Mouse (Mus musculus): ENCODE measurements around the gene Padi3.

The Padi3 gene

GRCm38 (mm10) chr4:140810458-140811260 is at the start of gene Padi3:
Gene Padi3 (minus strand): TSS chr4:140810648.
- DNase-seq (ENCODE audit: low read depth, low spot score) = peak; percentile 41

GRCm38 (mm10) chr4:140859291-140859690 is 48.8 kb upstream of the Padi3 start:
- no peak for DNase-seq (ENCODE audit: low read depth, low spot score)

GRCm38 (mm10) chr4:140857813-140858212 is 47.4 kb upstream of the Padi3 start:
- DNase-seq (ENCODE audit: low read depth, low spot score) = no peak

GRCm38 (mm10) chr4:140857041-140857440 is 46.6 kb upstream of the Padi3 start:
- no peak for DNase-seq (ENCODE audit: low read depth, low spot score)

GRCm38 (mm10) chr4:140855151-140855550 is 44.7 kb upstream of the Padi3 start:
- DNase-seq (ENCODE audit: low read depth, low spot score) = no peak

GRCm38 (mm10) chr4:140854455-140854864 is 44.0 kb upstream of the Padi3 start:
- no peak for DNase-seq (ENCODE audit: low read depth, low spot score)

- DNase-seq (ENCODE audit: low read depth, low spot score) = no peak
Observed at GRCm38 (mm10) chr4:140853626-140854025, 43.2 kb upstream of the Padi3 start.

GRCm38 (mm10) chr4:140849310-140849709 is 38.9 kb upstream of the Padi3 start:
- DNase-seq (ENCODE audit: low read depth, low spot score) = no peak

- DNase-seq (ENCODE audit: low read depth, low spot score) = no peak
Observed at GRCm38 (mm10) chr4:140845666-140846065, 35.2 kb upstream of the Padi3 start, which contains the start of gene Padi1. Gene Padi1 (minus strand): TSS chr4:140845778.

GRCm38 (mm10) chr4:140844991-140845390 is 34.5 kb upstream of the Padi3 start:
- DNase-seq (ENCODE audit: low read depth, low spot score) = no peak

GRCm38 (mm10) chr4:140843670-140844280 is 33.3 kb upstream of the Padi3 start:
- DNase-seq (ENCODE audit: low read depth, low spot score) = no peak

GRCm38 (mm10) chr4:140842909-140843308 is 32.5 kb upstream of the Padi3 start:
- no peak for DNase-seq (ENCODE audit: low read depth, low spot score)

- DNase-seq (ENCODE audit: low read depth, low spot score) = peak; percentile 91
Observed at GRCm38 (mm10) chr4:140837879-140838278, 27.4 kb upstream of the Padi3 start.

- no peak for DNase-seq (ENCODE audit: low read depth, low spot score)
Observed at GRCm38 (mm10) chr4:140836208-140836866, 25.9 kb upstream of the Padi3 start.

- DNase-seq (ENCODE audit: low read depth, low spot score) = peak; percentile 68
Observed at GRCm38 (mm10) chr4:140835682-140836081, 25.2 kb upstream of the Padi3 start.

GRCm38 (mm10) chr4:140834327-140834934 is 24.0 kb upstream of the Padi3 start:
- no peak for DNase-seq (ENCODE audit: low read depth, low spot score)

- DNase-seq (ENCODE audit: low read depth, low spot score) = no peak
Observed at GRCm38 (mm10) chr4:140832821-140833220, 22.4 kb upstream of the Padi3 start.

- DNase-seq (ENCODE audit: low read depth, low spot score) = no peak
Observed at GRCm38 (mm10) chr4:140831808-140832207, 21.4 kb upstream of the Padi3 start.

GRCm38 (mm10) chr4:140827237-140827636 is 16.8 kb upstream of the Padi3 start:
- DNase-seq (ENCODE audit: low read depth, low spot score) = no peak

- DNase-seq (ENCODE audit: low read depth, low spot score) = no peak
Observed at GRCm38 (mm10) chr4:140825942-140826341, 15.5 kb upstream of the Padi3 start.

GRCm38 (mm10) chr4:140821988-140822387 is 11.5 kb upstream of the Padi3 start:
- DNase-seq (ENCODE audit: low read depth, low spot score) = no peak

- DNase-seq (ENCODE audit: low read depth, low spot score) = no peak
Observed at GRCm38 (mm10) chr4:140817413-140817812, 7.0 kb upstream of the Padi3 start.
